Mouse (Mus musculus): Measurements from ENCODE around the gene Map10.

GRCm38 (mm10) chr8:125670906-125671305, 1.3 kb downstream of the Map10 start:
- no peak for TF ChIP-seq E2F4 (IDR thresholded peaks at IDR 0.05; ENCODE audit: insufficient read depth)
- TF ChIP-seq POLR2AphosphoS2 (IDR thresholded peaks at IDR 0.05; ENCODE audit: insufficient read length, low read depth), result no peak
- no peak for TF ChIP-seq USF1 (IDR thresholded peaks at IDR 0.05; ENCODE audit: low read depth)
- no peak for TF ChIP-seq TCF3 (IDR thresholded peaks at IDR 0.05; ENCODE audit: insufficient read length, low read depth)
- no peak for TF ChIP-seq POLR2A (IDR thresholded peaks at IDR 0.05; ENCODE audit: insufficient read length, low read depth)
- TF ChIP-seq CEBPB (IDR thresholded peaks at IDR 0.05; ENCODE audit: insufficient read depth, poor library complexity, severe bottlenecking), result no peak
- no peak for TF ChIP-seq TCF12 (IDR thresholded peaks at IDR 0.05; ENCODE audit: insufficient read depth, poor library complexity, severe bottlenecking)
- no peak for TF ChIP-seq REST (IDR thresholded peaks at IDR 0.05; ENCODE audit: insufficient read depth, insufficient read length)
- TF ChIP-seq MYOG (IDR thresholded peaks at IDR 0.05; ENCODE audit: control insufficient read depth in 1 of 3, insufficient read depth in 1 of 3, insufficient read length in 2 of 3, low read depth in 2 of 3), result no peak
- TF ChIP-seq SRF (IDR thresholded peaks at IDR 0.05; ENCODE audit: control insufficient read depth, insufficient read length, low read depth), result no peak
- TF ChIP-seq MAX (IDR thresholded peaks at IDR 0.05; ENCODE audit: low read depth), result no peak

All from myocyte (in vitro differentiated cells).